Mouse (Mus musculus): ENCODE measurements around the gene Mmrn1. TPM values are rescaled to one million over a fixed set of nuclear protein-coding genes. Genes with fewer than 3 reads are reported as not detected.

Mmrn1 gene
- polyA plus RNA-seq, 1 experiment: 3.1 TPM

DNA sequence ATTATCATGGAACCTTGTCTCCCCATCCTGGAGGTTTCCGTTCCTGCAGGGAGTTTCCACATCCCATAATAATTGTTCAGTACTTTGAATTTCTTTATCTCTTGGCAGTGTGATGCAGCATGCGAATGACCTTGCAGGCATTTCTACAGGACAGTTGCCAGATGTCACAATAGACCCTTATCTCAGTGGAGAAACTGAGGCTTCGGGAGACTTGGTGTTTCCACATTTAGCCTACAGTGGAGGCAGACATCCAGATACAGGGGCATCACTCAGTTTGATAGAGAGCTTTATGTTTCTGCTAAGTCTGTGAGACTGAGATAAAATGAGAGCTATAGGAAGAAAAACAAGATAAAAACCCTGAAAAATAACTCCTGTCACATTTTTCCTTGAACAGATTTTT, 63.0 kb downstream of the Mmrn1 start:
- WGBS: 77% methylated on average over 3 of the region's 3 CpGs
- no peak for DNase-seq (ENCODE audit: low read depth, low spot score)

GRCm38 (mm10) chr6:60992366-60992765, 67.6 kb downstream of the Mmrn1 start:
- DNase-seq (ENCODE audit: low read depth, low spot score): no peak
- WGBS: 86% methylated on average over 1 of the region's 1 CpGs

DNA sequence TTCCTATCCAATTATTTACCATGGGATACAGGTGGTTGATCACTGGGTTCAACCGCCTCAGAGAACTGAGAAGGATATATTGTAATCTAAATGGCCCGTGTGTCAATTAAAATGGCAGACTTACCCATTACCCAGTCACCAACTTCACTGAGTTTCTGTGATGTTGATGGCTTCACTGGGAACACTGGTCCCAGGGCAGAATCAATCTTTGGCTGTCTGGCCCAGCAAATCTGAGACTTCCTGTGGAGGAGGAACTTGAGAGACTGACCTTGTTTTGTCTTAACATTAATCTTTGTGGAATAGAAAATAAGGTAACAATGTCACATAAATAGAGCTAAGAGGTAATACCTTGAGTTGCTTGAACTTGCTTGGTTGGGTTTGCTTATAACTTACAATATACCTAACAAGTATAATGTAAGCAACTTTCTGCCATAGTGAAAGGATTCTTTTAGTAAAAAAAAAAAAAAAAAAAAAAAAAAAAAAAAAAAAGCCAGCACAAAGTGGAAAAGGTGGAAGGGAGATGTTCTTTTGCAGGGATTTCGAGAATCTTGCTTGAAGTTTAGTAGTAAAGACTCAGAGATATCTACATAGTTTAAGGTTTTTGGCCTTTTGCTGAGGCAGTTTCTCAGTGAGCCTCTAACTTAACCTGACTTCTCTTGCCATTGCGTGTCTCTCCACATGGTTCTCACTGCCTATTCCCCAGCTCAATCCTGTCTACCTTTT, 68.8 kb downstream of the Mmrn1 start:
- no peak for DNase-seq (ENCODE audit: low read depth, low spot score)
- 90% methylated on average over 4 of the region's 4 CpGs for WGBS

DNA sequence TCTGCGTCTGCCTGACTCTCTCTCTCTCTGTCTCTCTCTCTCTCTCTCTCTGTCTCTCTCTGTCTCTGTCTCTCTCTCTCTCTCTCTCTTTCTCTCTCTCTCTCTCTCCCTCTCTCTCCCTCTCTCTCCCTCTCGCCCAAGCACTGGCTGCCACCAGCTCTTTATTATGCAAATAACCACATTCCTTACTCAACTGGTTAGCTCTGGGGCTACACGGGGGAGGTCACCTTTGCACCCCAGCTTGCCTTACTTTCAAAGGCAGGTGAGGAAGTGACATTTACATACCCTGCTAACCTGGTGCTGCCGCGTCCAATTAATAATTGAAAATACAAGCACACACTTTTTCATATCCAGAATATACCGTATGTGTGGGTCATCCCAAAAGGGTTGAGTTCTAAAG, 69.3 kb downstream of the Mmrn1 start:
- DNase-seq (ENCODE audit: low read depth, low spot score): no peak
- WGBS: 57% methylated on average over 6 of the region's 6 CpGs

DNA sequence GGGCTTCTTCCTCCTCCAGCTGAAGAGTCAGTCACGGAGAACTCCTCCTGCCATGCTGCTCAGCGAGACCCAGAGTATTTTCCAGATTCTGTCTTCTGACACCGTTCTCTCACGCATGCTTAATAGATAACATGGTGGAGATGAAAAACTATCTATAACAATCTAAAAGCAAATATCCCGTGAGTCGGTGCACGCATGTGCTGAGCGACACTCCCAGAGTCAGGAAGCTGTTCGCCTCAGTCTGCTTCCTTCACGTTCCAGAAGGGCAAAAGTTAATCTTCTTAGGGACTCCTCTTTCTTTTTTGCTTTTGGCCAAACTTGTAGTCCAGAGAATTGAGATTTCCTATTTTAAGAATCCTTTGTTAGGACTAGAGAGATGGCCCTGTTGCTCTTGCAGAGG, 69.7 kb downstream of the Mmrn1 start:
- no peak for DNase-seq (ENCODE audit: low read depth, low spot score)
- WGBS: 76% methylated on average over 10 of the region's 10 CpGs

GRCm38 (mm10) chr6:60995596-60995995, 70.8 kb downstream of the Mmrn1 start:
- 69% methylated on average over 6 of the region's 6 CpGs for WGBS
- DNase-seq (ENCODE audit: low read depth, low spot score): no peak

GRCm38 (mm10) chr6:60996328-60996727, 71.6 kb downstream of the Mmrn1 start:
- 74% methylated on average over 1 of the region's 1 CpGs for WGBS
- no peak for DNase-seq (ENCODE audit: low read depth, low spot score)

DNA sequence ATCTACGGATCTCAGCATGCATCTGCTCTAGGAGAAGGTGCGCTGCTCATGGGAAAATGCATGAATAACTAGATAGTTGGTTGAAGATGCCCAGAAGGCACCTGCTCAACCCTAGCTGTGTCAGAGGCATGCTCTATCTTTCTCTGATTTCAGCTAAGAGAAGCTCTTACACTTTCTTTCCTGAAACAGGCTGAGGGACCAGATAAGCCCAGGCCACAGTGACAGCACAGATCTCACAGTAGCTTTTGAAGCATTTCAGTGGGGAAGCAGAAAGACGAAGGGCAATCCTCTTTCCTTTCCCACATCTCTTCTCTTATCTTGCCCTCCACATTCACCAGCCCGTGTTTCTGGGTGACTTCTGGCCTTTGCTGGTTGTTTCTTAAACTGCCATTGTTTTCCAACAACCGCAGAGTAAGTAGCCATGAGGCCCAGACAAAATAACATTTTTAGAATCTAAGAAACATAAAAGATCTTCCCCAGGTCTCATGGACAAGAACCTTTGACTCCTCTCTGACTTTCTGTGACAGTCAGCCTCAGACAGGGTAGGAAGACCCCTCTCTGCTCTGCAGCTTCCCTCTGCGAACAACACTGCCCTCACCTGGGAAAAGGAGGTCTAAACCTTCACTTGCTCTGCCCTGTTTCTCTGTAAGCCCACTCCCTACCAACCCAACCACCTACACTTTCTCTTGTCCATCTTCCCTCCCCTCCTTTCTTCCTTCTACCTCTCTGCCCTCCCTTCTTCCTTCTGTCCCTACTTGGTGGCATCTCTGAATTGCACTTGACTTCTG, 76.4 kb downstream of the Mmrn1 start:
- DNase-seq (ENCODE audit: low read depth, low spot score): no peak
- 90% methylated on average over 6 of the region's 6 CpGs for WGBS

GRCm38 (mm10) chr6:61003916-61004765, 79.4 kb downstream of the Mmrn1 start:
- WGBS: 72% methylated on average over 3 of the region's 3 CpGs
- no peak for DNase-seq (ENCODE audit: low read depth, low spot score)

- 89% methylated on average over 5 of the region's 5 CpGs for WGBS
These were observed 89.0 kb downstream of the Mmrn1 start for GRCm38 (mm10) chr6:61013780-61014179.

GRCm38 (mm10) chr6:61019689-61020088, 94.9 kb downstream of the Mmrn1 start:
- DNase-seq (ENCODE audit: low read depth, low spot score): no peak
- 34% methylated on average over 1 of the region's 1 CpGs for WGBS

More at GRCm38 (mm10) chr6:61013780-61014179, 89.0 kb downstream of the Mmrn1 start:
- DNase-seq (ENCODE audit: low read depth, low spot score): no peak

DNA sequence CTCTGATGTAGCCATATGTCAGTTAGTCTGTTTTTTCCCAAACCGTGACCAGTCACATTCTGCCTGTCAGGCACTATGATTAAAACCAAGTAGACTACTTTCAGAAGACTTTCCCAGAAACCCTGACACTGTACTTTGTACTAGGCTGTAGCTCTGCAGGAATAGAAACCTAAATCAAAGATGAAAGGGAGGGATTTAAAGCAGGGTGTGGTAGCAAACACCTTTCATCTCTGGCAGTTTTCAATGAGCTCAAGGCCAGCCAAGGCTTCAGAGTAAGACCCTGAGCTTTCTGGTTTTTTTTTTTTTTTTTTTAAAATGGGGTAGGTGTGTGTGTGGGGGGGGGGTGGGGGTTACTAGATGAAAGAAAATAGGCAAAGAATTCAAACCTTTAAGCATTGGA, 96.2 kb downstream of the Mmrn1 start:
- 19% methylated on average over 1 of the region's 1 CpGs for WGBS
- no peak for DNase-seq (ENCODE audit: low read depth, low spot score)

GRCm38 (mm10) chr6:61033251-61033650, 108.5 kb downstream of the Mmrn1 start:
- no peak for DNase-seq (ENCODE audit: low read depth, low spot score)
- 26% methylated on average over 1 of the region's 1 CpGs for WGBS

Other genes with a start within 250 kb of the Mmrn1 start
- 0.56 and 0.66 TPM in 2 replicates for gene Snca, start 95.1 kb upstream of the Mmrn1 start, polyA plus RNA-seq (2012; rRNA removed)

Data from large intestine, adult 2 months (tissue).